Mouse (Mus musculus): Measurements from ENCODE around the gene Fhod1.

Fhod1 gene

DNA sequence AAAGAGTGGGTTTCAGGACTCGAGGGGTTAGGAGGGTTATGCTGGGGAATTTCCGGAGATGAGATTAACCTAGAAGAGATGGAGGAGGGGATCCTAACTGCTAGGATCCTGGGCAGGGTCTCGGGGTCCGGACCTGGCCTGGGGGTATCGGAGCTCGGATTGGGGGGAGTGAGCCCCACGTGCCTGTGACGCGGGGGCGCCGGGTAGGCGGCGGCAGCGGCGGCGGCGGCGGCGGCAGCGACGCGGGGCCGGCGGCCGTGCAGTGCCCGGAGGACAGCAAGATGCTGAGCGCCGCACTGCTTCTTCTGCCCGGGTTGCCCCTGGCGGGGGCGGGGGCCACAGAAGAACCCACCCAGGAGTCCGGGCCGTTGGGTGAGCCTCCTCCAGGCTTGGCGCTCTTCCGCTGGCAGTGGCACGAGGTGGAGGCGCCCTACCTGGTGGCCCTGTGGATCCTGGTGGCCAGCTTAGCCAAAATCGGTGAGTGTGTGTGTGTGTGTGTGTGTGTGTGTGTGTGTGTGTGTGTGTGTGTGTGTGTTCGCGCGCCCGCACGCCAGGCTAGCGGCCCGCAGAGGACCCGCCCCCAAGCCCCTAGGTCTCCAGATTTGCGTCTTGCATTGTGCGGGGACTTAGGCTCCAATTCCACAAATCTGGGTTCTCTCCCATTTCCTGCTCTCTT is 1.5 kb upstream of the Fhod1 start:
- in situ Hi-C loops (cut with MboI; ENCODE audit: low sequenced_read_pairs), result no loop called here

DNA sequence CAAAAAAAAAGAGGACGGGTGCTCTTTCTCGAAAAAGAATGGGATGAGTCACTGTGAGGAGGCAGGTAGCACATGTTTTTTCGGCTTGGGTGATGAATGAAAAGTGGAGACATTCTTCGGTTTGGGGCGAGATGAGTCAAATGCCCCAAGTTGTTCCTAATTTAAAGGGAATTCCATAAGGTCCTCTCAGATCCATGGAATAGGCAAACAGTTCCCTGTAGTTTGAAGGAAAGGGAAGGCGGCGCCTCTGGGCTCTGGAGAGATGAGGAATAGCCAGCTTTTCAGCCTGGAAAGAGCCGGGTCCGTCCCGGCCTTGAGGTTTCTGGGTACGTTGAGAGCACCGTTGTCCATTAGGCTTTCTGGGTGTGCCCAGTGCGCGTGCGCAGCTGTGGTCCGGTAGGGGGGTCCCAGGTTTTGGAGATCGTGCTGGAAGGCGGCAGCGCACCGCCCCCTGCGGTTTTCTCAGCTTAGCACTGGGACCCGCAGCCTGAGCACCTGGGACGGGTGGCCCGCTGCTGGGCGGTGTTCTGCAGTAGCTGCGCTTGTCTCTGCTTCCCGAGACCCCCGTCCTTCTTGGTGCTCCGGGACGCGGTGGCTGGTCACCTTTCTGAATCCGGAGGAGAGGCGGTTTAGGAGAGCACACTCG is 820 bp upstream of the Fhod1 start, which contains the start of gene Slc9a5:
Gene Slc9a5, plus strand, starts transcription at position 394 of the 646 bp plus-strand sequence.
- in situ Hi-C loops (cut with MboI; ENCODE audit: low sequenced_read_pairs), result no loop called here

DNA sequence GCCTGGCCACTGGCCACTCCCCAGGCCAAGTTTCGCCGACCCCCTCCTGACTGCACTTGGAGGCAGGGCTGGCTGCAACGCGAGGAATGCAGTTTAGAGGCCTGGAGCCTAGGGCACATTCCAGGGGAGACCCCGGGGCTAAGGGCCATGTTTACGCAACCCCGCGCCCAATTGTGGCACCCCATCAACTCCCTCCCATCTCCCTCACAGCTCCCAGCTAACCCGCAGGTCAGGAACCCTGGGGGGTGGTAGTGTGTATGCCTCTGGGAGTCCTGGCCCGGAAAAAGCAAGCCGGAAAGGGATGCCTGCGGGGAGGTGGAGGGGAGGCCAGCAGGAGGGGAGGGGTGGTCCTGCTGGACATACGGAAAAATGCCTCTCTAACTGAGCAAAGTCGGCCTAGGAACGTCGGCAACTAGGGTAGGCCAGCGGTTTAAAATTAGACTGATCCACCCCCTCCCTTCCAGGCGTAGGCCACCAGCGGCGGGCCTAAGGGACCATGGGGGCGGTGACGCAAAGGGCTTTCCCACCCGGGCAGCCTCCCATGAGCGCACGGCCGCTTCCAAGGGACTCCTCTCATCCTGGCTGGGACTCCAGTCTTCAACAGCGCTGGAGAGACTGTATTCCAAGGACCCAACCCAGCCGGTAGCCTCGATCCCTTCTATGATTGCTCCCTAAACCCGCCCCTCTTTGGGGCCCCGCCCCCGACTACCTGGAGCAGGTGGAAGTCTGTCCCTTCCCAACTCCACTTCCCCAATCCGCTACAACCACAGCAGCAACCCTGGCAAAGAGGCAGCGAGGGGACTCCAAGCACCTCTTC is 934 bp downstream of the Fhod1 start:
- in situ Hi-C loops (cut with MboI; ENCODE audit: low sequenced_read_pairs), result no loop called here

DNA sequence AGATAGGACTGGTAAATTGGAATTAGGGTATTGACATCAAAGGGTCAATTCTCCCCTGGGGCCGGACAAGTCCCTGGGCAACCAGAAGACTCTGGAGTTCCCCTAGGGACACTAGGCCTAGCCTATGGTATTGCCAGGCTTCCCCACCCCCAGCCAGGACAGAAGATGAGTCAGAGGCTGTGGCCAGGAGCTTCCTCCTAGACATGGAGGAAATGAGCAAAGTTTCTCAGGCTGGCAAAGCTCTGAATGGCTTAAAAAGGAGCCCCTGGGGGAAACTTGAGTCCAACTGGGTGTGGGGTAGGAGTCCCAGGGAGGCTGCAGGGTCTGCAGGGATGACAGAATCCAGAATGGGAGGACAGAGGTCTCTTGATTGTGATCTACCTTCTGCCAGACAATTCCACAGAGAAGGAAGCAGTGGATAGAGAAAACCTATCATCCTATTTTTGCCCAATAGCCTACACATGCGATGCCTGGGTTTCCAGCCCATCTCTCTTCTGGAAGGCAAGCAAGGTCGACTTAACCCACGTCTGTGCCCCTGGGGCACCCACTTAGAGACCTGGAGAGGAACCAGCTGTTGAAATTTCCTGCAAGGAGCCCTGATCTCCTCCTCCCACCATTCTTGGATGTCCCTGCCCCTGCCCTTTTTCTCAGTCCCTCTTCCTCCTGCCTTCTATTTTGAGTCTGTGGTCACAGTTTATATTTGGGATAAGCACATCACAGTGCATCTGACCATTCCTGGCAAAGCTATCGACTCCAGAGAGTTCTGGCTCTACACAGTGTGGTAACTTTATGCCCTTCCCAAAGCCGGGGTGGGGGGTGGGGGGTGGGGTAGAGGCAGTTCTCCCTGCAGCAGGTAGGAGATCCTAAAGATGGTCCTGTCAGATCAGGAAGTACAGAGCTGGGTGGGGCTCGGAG is 2.4 kb downstream of the Fhod1 start:
- in situ Hi-C loops (cut with MboI; ENCODE audit: low sequenced_read_pairs), result no loop called here

DNA sequence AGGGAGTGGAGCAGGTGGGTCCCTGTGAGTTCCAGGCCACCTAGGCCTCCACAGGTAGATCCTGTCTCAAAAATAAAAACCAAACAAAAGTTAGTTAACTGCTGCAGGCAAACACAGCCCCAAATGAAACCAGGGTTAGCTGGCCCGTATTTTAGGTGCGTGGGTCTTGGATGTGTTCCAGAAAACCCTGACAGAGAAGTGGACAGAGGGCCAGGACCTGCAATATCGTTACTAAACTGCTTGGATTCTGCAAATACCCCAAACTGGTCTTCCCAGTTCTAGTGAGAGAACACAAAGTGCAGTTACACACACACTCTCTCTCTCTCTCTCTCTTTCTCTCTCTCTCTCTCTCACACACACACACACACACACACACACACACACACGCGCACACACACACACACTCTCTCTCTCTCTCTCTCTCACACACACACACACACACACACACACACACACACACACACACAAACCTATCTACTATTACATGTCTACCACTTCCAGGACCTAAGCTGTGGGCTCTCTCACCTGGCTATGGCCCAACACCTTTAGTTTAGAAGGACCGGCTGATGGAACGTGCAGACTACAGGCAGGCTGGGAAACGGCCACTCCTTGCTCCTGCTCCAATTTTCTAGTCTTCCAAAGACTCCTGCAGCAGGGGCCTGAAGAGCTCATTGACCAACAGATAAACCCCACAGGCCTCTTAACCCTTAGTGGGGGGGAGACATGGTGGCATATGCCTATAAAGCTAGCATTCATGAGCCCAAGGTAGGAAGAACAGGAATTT is 3.8 kb downstream of the Fhod1 start:
- in situ Hi-C loops (cut with MboI; ENCODE audit: low sequenced_read_pairs), result no loop called here

DNA sequence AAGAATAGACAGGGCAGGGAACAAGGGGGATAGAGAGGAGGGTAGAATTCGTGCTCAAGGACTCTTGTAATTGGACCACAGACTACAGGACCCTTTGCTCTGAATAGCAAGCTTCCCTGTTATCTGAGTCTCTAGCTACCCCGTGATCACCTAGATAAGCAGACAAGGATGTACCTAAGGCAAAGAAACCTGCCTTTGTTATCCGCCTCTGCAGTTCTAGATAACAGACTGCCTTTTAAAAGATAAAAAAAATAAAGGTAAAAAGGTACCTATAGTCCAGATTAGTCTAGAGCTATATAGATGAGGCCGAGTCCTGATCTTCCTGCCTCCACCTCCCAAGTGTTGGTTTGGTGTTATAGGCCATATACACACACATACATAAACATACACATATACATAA is 5.0 kb downstream of the Fhod1 start:
- in situ Hi-C loops (cut with MboI; ENCODE audit: low sequenced_read_pairs), result no loop called here

DNA sequence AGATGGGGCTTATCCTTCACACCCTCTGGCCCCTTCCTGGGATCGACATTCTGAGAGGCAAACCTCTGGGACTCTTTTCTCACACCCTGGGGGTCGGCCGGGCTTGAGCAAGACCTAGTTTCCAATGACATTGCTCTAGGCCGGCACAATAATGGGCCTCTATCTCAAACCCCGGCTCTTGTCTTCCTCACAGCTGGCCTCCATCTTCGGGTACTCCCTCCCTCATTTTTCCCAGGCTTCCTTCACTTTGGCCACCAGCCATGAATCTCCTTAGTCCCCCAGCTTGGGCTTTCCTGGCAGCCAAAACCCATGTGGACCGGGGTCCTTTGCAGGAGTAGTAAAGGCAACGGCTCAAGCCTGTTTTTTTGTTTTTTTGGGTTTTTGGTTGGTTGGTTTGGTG is 6.4 kb downstream of the Fhod1 start:
- in situ Hi-C loops (cut with MboI; ENCODE audit: low sequenced_read_pairs), result no loop called here

DNA sequence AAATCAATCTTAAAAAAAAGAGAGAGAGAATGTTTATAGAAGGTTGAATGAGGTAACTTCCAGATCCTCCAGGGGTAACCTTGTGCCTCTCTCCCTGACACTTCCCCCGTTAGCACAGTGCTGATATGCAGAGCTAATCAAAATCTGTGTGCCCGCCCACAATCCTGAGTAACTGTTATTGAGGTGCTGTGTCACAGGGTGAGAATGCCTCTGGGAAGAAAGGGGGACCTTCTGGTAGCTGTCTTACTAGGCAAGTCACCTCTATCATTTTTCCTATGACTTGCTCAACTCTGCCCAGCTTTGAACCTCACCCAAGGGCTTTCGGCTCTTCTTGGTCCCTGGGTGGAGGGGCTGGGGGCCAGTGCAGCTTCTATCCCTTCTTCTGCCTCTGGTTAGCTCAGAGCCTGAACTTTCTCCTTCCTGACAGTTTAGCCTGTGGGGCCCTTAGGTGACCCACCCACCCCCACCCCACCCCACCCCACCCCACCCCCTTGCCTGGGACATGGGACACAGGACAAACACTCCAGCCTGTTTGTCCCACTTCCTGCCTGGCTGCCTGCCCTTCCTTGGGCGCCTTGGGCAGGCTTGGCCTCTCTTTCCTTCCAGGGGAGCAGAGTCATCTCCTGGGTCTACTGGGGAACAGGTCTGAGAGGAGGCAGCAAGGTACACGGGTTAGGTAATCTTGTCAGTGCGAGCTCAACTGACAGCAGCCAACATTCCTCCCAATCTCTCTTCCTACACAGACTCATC is 7.7 kb downstream of the Fhod1 start:
- in situ Hi-C loops (cut with MboI; ENCODE audit: low sequenced_read_pairs), result no loop called here

DNA sequence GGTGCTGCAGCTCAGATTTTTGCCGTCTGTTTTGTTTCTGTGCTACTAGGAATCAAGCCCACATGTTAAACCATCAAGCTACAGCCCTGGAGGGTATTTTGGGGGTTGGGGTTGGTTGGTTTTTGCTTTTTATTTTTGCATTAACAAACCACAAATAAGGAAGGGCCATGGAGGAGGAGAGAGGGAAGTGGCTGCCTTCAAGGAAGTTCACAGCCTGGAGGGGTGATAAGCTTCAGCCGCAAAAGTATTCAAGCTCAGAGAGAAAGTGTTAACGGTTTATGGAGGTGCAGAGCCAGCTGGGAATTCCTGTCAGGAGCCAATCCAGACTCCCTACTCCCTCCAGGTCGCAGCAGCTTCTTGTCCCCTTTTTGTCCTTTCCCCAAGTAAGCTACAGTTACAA is 8.8 kb downstream of the Fhod1 start:
- in situ Hi-C loops (cut with MboI; ENCODE audit: low sequenced_read_pairs), result no loop called here

DNA sequence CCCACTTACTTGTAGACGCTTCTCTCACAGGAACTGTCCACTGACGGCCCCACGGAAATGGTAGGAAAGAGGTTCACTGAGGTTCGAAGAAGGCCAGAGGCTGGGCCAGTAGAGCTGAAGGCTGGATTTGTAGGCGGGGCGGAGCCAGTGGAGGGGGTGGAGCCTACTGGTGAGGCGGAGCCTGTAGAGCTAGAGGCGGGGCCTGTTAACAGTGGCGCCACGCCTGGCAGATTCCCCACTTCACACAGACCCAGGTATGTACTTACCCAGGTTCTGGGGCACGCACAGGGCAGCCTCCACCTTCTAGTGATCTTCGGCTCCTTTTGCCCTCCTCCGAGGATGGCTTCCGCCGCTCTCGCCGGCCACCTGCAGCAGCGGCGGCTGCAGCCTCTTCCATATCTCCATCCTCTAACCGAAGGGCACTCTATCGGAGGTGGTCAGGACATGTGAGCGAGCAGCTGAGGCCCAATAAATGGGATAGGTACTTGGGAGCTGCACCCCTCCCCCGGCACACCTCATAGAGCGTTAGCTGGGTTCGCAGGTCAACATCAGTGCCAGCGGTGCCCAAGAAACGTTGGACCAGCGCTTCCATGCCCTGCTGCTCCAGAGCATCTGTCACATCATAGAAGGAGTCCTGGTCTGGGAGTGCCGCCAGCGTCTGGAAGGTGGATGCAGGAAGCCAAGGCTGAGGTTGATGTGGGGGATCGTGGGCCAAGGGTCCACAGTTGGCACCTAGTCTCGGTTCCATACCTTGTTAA is 11.2 kb downstream of the Fhod1 start:
- in situ Hi-C loops (cut with MboI; ENCODE audit: low sequenced_read_pairs), result no loop called here

DNA sequence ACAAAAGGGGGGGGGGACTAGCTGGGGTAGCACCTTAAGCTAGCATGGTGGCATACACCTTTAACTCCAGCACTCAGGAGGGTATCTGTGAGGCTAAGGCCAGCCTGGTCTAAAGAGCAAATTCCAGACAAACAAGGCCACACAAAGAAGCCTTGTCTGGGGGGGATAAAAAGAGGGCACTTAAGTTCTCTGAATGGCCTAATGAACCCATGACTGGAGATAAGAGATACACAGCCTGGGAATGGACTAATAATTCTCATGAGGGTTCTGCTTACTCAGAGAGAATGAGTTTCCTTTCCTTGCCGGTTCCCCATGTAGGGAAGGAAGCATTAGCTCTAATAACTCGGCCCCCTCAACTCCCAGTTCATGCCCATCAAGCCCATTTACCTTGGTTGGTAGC is 15.2 kb downstream of the Fhod1 start:
- in situ Hi-C loops (cut with MboI; ENCODE audit: low sequenced_read_pairs), result no loop called here

DNA sequence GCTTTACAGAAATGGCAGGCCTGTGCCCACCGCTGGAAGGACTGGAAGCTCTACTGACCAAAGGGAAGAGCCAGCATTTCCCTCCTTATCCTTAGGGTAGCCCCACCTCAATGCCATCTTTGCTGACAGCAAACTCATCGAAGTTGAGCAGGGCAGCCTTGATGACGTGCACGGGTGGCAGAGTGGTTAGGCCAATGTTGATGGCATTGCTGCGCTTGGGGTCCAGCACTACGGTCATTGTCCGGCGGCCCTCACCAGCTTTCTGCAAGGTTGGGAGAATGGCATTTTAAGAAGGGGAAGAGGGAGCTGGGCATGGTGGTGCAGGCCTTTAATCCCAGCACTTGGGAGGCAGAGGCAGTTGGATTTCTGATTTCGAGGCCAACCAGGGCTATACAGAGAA is 15.8 kb downstream of the Fhod1 start:
- in situ Hi-C loops (cut with MboI; ENCODE audit: low sequenced_read_pairs), result no loop called here

DNA sequence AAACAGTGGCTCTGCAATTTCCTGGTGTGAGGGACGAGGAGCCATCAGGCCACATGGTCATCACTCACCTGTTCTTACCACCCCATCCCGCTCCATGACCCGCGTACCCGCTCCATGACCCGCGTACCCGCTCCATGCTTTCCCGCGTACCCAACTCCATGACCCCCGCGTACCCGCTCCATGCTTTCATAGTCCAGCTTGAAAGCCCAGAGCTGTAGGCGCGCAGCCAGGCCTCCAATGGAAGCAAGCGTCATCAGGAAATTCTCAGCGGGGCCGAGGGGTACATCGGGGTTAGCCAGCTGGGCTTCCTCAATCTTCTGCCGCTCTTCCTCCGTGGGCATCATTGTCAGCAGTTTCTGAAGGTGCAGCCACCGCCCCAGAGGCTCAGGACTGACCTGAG is 16.3 kb downstream of the Fhod1 start:
- in situ Hi-C loops (cut with MboI; ENCODE audit: low sequenced_read_pairs), result no loop called here

DNA sequence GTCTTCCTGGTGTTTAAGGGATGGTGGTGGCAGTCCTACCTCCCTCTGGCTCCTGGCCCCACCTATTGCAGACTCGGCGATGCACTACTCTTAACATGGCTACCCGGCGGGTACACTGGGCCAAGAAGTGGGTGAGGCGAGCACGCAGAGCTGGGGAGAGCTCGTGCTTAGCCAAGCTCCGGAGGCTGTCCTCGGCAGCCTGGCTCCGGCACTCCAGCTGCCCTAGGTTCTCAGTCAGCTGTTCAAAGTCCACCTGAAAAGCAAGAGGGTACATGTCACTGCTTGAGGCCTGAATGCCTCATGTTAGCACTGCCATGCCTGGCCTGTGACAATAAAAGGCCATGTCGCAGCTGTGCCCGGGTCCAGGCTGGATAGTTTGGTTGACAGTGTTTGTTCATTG is 17.4 kb downstream of the Fhod1 start:
- in situ Hi-C loops (cut with MboI; ENCODE audit: low sequenced_read_pairs), result no loop called here

DNA sequence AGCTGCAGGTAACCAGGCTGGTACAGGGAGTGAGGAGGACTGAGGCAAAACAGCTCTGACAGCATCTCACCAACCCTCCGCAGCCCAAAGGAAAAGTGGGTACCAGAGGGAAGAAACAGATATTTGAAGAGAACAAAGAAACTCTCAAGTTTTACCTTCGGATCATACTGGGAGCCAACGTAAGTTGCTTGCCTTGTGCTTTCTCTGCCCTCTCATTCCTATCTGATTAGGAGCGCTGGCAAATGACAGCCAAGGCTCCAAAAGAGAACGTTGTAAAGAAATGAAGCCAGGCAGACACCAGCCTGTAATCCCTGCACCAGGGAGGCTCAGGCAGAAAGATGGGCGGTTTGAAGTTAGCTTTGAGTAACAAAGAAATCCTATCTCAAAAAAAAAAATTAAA is 20.8 kb downstream of the Fhod1 start:
- in situ Hi-C loops (cut with MboI; ENCODE audit: low sequenced_read_pairs), result no loop called here

DNA sequence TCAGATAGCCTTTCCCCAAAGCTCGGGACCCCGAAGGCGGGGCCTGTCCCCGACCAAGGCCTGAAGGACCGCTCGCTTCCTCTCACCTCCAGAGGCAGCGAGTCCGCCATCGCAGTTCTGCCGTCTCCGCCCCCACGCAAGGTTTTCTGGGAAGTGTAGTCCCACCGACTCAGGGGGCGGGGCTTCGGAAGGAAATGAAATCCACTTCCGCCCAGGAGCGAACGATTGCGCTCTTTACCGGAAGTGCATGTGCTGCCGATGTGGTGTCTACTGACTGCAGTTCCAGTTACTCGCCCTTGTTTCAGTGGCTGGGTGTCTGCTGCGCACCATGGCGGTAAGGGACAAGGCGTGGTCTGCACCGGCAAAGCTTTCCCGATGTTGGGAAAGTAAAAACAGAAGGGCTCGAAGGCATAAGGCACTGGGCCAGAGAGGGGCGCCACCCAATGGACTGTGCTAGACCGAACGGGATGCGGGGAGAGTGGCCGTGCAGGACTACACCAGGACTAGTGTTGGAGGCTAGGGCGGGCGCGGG is 21.5 kb downstream of the Fhod1 start, which contains the start of the genes Lrrc29 and Tmem208:
Gene Lrrc29, minus strand, starts transcription at position 138 of the 532 bp plus-strand sequence.
Gene Tmem208, plus strand, starts transcription at position 214 of the 532 bp plus-strand sequence.
- in situ Hi-C loops (cut with MboI; ENCODE audit: low sequenced_read_pairs), result no loop called here

DNA sequence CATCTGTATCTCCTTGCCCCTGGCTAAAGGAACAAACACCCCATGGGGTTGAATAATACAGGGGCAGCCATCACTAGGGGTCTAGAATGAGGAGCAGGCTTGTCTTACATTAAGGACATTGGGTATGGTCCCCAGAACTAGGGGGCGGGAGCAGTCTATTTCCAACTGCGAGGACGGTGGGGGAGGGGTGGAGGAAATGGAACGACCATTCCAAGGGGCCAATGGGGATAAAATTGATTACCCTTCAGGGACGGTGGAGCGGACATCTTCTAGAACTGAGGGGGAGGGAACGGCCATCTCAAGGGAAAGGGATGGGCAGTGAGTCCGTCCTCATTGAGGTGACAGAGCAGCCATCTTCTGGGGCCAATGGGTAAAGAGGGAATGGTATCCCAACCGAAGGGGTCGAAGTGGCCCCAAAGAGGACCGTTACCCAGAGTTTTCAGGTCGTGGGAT is 22.1 kb downstream of the Fhod1 start:
- in situ Hi-C loops (cut with MboI; ENCODE audit: low sequenced_read_pairs), result no loop called here

DNA sequence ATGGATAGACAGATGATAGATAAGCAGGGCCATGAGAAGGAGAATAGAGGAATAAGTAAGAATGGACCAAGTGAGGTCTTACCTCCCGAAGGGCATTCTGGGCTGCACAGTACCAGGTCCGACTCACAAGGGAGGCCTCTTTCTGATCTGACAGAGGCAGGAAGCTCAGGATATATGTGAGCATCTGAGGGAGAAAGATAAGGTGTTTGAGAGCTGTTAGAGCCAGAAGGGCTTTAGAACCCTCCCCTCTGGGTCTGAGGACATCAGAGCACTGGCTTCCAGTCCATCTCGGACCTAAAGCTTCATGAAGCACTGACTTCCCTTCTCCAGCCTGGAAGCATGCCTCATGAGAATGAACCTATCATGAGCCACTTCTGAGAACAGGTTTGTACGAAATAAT is 24.6 kb downstream of the Fhod1 start:
- in situ Hi-C loops (cut with MboI; ENCODE audit: low sequenced_read_pairs), result no loop called here
